Mouse (Mus musculus): ENCODE data around the gene Gpr161. TPM values are rescaled to one million over a fixed set of nuclear protein-coding genes. Genes with fewer than 3 reads are reported as not detected.

Gene Gpr161
- 0.58 TPM for polyA plus RNA-seq (2014; fragmentation: Illumina TruSeq; extraction: RNeasy Lipid Tissue Mini Kit (QIAGEN cat#74804); ENCODE audit: insufficient read depth, low read depth, low replicate concordance)

DNA sequence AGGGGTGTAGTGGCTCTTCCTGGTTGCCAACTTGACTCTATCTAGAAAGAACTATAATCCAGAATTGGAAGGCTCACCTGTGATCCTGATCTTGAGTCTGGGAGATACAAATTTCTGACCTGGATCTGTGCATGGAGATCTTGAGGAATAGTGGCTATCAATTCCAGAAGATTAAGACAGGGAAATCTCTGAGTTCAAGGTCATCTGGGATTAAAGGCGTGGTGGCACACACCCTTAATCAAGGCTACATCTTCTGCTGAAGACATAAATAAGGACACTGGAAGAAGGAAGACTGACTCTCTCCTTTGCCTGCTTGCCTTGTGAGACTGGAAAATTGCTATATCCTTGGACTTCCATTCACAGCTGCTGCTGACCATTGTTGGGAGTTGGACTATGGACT, at the start of gene Gpr161:
Gpr161 (plus strand) TSS at position 301 of the 400 bp plus-strand sequence.

Other genes starting within 250 kb of the Gpr161 start
- gene Tbx19, start 135.0 kb upstream of the Gpr161 start, polyA plus RNA-seq (2014; fragmentation: Illumina TruSeq; extraction: RNeasy Lipid Tissue Mini Kit (QIAGEN cat#74804); ENCODE audit: insufficient read depth, low read depth, low replicate concordance) = not detected
- gene Sft2d2, start 101.4 kb upstream of the Gpr161 start, polyA plus RNA-seq (2014; fragmentation: Illumina TruSeq; extraction: RNeasy Lipid Tissue Mini Kit (QIAGEN cat#74804); ENCODE audit: insufficient read depth, low read depth, low replicate concordance) = 27.5 TPM
- gene Tiprl, start 58.8 kb upstream of the Gpr161 start, polyA plus RNA-seq (2014; fragmentation: Illumina TruSeq; extraction: RNeasy Lipid Tissue Mini Kit (QIAGEN cat#74804); ENCODE audit: insufficient read depth, low read depth, low replicate concordance) = 36.6 TPM
- gene Dcaf6, start 164.7 kb downstream of the Gpr161 start, polyA plus RNA-seq (2014; fragmentation: Illumina TruSeq; extraction: RNeasy Lipid Tissue Mini Kit (QIAGEN cat#74804); ENCODE audit: insufficient read depth, low read depth, low replicate concordance) = 16.0 TPM
- 136 TPM for gene Mpc2, start 164.8 kb downstream of the Gpr161 start, polyA plus RNA-seq (2014; fragmentation: Illumina TruSeq; extraction: RNeasy Lipid Tissue Mini Kit (QIAGEN cat#74804); ENCODE audit: insufficient read depth, low read depth, low replicate concordance)
- gene Adcy10, start 189.4 kb downstream of the Gpr161 start, polyA plus RNA-seq (2014; fragmentation: Illumina TruSeq; extraction: RNeasy Lipid Tissue Mini Kit (QIAGEN cat#74804); ENCODE audit: insufficient read depth, low read depth, low replicate concordance) = not detected

All from lung, adult 10 weeks (tissue).